Mouse (Mus musculus): ENCODE measurements at regions not wholly inside any gene's neighbourhood (a gene's known extent, or its start where the extent isn't known, plus 50 kb on each side); places are given as distances from the start of the nearest gene placed in this dataset.

DNA sequence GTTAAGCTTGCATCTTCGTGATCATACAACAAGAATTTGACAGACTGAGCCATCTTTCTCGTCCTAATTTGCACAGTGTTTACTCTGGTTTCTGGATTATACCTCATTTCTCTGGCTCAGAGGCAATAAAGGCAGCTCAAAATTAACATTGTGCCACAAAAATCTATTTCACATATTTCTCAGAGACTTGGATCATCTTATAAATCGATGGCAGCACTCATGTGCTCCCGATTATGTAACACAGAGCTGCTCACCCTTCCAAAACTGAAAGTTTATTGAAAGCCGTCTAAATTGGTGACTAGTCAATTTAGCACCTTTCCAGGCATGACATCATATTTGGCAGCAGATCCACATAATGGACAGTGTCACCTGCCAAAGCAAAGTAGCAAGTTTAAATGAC is 1020.7 kb upstream of the Lrrtm3 start:
- Histone ChIP-seq H3K4me2 (replicated peaks) (no peak overlapping the region), H3K9ac (no peak overlapping the region), H3K4me1 (replicated peaks) (no peaks in the 10 kb centered on the region), H3K27ac (no peak overlapping the region), H3K36me3 (no peaks in the 10 kb centered on the region), H3K27me3 (replicated peaks) (no peaks in the 10 kb centered on the region), H3K9me3 (no peaks in the 10 kb centered on the region), H3K4me3 (replicated peaks) (no peak overlapping the region)
- ATAC-seq = no peak
- WGBS = 71% methylated on average over 5 of the region's 5 CpGs

DNA sequence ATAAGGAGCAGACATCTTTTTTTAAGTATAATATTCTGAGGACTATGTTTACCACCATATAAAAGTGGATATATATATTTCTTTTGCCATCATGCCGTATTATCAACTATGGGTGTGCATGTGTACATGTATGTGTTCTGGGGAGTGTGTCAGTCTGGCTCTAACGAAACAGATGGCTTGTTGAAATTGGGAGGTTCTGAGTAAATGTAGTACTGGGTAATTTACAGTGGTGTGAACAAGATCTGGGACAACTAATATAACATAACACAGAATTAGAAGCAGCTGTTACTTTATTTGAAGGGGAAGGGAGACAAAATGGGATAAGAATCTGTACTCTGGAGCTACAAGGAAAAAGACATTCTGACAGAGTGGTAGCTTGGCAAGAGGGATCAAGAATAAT is 1017.3 kb upstream of the Lrrtm3 start:
- Histone ChIP-seq H3K9me3 (no peaks in the 10 kb centered on the region), H3K27ac (no peak overlapping the region), H3K4me1 (replicated peaks) (no peaks in the 10 kb centered on the region), H3K27me3 (replicated peaks) (no peaks in the 10 kb centered on the region), H3K4me2 (replicated peaks) (no peak overlapping the region), H3K4me3 (replicated peaks) (no peak overlapping the region), H3K36me3 (no peaks in the 10 kb centered on the region), H3K9ac (no peak overlapping the region)
- ATAC-seq = no peak
- WGBS = 76% methylated on average over 2 of the region's 2 CpGs

DNA sequence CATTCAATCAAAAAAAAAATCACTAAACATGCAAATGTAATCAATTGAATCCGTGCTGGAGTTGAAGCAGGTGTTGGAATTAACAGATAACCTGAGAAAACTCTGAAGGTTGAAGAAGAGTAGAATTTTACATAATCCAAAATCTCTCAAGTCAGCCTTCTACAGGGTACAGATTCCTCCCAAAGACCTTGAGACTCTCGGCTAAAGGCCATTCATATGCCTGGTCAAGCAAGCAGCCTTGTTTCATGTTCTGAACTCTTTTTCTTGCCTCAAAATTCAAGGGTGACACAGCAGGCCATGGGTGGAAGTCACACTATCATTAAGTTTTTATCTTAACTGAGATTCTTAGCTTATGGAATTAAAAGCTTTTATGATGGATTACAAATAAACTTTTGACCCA is 994.4 kb upstream of the Lrrtm3 start:
- 66% methylated on average over 2 of the region's 2 CpGs for WGBS
- Histone ChIP-seq H3K27me3 (replicated peaks) (no peaks in the 10 kb centered on the region), H3K9me3 (no peaks in the 10 kb centered on the region), H3K36me3 (no peaks in the 10 kb centered on the region), H3K27ac (no peak overlapping the region), H3K4me1 (replicated peaks) (no peaks in the 10 kb centered on the region), H3K4me3 (replicated peaks) (no peak overlapping the region), H3K9ac (no peak overlapping the region), H3K4me2 (replicated peaks) (no peak overlapping the region)
- ATAC-seq = no peak

DNA sequence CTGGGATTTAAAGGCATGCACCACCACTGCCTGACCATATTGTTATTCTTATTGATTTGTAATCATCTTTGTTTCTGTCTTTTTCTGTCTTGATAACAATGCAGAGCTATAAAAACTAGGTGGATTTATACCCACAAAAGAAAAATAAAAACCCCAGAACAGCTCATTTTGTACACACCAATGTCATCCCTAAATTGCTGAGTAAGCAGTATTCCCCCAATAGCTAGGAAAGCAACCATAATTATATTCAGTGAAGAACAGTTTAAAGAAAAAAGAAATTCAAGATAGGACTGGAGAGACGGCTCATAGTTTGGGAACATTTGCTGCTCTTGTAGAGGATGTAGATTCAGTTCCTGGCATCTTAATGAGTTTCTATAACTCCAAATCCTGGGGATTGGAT is 991.6 kb upstream of the Lrrtm3 start:
- no peak for ATAC-seq
- H3K4me3 ChIP-seq (replicated peaks) = no peak overlapping the region
- no peaks in the 10 kb centered on the region for H3K4me1 ChIP-seq (replicated peaks)
- no peak overlapping the region for H3K9ac ChIP-seq
- no peak overlapping the region for H3K4me2 ChIP-seq (replicated peaks)
- H3K9me3 ChIP-seq = no peaks in the 10 kb centered on the region
- WGBS = 84% methylated on average over 1 of the region's 1 CpGs
- no peaks in the 10 kb centered on the region for H3K27me3 ChIP-seq (replicated peaks)
- H3K27ac ChIP-seq = no peak overlapping the region
- no peaks in the 10 kb centered on the region for H3K36me3 ChIP-seq

DNA sequence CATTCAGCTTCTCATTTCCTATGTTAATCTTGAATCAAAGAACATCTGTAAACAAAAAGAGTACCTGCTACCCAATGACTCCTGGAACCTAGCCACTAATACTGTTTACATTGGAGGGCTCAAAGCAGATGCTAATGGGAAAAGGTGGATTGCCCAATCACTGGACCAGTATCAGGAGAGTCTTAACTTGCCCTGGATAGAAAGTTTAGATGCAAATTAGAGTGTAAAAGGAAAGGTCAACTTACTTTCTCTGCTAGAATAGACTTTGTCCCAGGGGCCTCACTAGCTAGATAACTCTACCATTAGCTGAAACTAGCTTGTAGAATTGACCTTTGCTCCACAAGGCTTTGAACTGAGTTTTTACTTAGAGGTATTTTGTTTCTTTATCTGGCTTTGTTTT is 968.0 kb upstream of the Lrrtm3 start:
- Histone ChIP-seq H3K4me3 (replicated peaks) (no peak overlapping the region), H3K4me2 (replicated peaks) (no peak overlapping the region), H3K27ac (no peak overlapping the region), H3K4me1 (replicated peaks) (no peaks in the 10 kb centered on the region), H3K9me3 (no peaks in the 10 kb centered on the region), H3K36me3 (no peaks in the 10 kb centered on the region), H3K27me3 (replicated peaks) (no peaks in the 10 kb centered on the region), H3K9ac (no peak overlapping the region)
- ATAC-seq = peak; percentile 61

Data from intestine, embryonic 15.5 days (tissue).